Mouse (Mus musculus) adrenal gland, adult 8-10 months (tissue): ENCODE measurements around the gene Tmem245. TPM values are rescaled to one million over a fixed set of nuclear protein-coding genes. Genes with fewer than 3 reads are reported as not detected.

Source experiments
- DNase-seq: peaks from one replicate; pipeline ENCODE4 v3.0.0; 2022
- total RNA-seq, 4 experiments: library from RNA; stranded (reverse); gene quantifications; 2 replicates each; pipeline ENCODE4 v1.2.4; 2022

Gene Tmem245
- total RNA-seq, 4 experiments from 2014 or later: 55.1 to 69.7 (median 57.5) TPM

DNA sequence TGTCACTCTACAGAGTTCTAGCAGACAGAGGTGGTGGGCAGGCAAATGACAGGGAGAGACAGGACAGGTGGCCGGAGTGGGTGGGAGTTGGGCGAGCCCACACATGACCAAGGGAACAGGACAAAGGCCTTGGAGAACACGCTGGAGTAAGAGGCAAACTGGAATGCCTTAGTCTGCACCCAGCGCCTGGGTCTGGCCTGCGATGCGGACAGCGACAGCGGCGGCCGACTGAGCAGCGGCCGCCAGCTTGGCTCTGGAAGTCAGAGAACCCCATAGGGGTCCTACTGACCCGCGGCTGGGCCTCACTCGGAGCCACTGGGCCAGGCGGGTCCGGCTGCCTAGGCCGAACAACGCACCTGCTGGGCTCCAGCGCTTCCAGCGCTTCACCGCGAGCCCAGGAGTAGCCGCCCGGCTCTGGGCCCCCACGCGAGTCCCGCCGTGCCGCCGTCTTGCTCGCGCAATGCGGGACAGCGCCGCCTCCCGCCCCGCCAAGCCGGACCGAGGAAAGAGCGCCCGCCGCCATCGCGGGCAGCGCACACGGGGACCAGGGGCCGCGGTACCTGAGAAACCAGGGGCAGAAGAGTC is 82.7 kb downstream of the Tmem245 start:
- peak; percentile 28 for DNase-seq

DNA sequence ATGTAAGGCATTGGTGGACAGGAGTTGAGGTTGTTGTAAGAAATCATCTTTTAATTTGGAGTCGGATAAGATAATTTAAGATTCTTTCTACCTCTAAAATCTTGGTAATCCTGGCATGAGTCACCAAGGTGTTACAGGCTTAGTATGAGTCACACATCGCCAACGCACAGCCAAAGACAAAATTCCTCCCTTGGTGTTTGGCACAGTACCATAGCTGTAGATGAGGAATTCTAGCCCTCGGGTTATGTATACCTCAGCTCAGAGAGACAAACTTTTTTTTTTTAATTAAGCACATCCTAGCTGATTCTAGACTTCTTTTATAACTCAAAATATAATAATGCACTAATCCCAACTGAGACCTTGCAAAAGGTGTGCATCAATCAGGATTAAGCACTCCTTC is 83.2 kb downstream of the Tmem245 start:
- DNase-seq: no peak

DNA sequence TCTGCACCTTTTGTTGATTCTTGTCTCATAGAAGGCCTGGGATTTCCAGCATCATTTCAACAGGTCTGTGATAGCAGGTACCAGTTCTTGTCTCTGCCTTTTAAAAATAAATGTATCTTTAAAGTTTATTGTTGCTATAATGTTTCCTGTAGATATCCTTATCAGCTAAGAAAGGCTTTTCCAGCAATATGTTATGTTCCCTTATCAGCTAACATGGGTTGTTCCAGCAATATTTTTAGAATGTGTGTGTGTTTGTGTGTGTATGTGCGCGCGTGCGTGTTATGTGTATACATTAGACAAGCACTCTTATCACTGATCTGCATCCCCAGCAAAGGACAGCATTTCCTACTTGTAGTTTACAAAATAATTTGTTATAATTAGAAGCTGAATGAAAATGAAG is 85.7 kb downstream of the Tmem245 start:
- no peak for DNase-seq

DNA sequence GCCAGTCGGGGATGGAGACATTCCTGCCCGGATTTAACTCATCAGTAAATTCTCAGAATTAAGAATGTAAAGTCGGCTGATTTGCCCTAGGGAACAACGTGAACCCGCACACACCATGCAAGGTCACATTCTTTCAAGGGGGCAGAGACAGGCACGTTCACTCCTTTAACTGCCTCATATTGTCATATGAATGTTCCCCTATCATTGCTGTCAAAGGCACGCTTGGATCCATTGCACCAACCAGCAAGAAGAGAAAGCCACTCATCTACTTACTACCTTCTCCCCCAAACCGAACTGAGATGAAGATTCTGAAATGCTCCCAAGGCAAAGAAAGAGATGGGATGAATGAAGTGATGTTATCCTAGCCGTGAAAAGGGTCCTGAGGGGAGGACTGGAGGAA is 88.5 kb downstream of the Tmem245 start:
- DNase-seq: no peak

DNA sequence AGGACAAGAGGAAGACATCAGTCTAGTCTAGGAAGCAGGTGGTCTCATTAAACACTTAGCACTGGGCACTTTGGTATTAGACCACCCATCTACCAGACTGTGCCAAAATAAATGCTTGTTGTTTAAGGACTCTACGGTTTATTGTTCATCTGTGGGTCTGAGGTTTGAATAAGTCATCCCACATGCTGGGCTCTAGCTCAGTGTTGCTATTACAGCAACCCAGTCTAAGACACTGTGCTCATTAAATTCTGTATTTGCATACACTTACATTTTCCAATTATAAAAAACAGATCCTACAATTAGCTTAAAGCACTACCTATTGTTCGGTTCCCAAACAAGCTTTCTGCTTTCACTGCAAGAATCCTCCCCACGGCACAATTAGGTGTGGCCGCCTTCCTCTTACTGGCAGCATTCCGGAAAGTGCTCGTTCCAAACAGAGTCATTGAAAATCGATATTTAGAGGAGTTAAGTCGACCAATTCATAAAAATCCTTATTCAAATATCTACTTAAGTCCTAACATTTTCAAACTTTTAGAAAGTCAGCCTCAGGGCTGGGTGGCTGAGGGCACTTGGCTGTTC is 90.8 kb downstream of the Tmem245 start:
- no peak for DNase-seq

DNA sequence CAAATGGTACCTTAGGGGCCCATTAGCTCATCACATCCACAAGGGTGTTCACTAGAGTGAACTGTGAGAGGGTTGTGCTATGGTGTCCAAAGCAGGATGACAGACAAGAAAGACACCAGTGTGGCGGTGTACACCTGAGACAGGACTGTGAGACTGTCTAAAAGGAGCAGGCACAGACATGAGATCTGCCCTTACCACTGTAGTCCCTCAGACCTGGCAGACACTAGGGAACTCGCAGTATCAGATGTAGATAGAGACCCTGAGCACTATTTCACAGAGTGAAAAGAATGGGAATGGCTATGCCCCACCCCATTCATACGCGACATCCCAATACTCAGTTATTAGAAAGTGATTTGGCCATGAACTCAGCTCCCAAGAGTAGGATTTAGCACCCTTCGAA is 91.3 kb downstream of the Tmem245 start:
- no peak for DNase-seq

DNA sequence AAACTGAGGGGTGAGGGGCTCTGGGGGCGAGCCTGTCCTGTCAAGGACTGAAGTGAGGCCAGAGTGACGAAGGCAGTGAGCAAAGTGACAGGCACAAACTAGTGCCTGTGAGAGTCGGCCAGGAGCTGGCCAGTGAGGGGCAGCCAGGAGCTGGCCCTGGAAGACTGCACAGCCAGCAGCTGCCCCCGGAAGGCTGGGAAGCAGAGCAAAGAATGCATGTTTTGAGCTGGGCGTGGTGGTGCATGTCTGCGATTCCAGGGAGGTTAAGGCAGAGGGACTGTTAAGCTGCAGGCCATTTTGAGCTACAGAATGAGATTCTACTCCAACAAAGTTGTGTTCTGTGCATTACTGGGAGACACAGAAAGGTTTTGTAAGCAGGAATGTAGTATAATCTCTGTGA is 96.5 kb downstream of the Tmem245 start:
- DNase-seq: no peak

DNA sequence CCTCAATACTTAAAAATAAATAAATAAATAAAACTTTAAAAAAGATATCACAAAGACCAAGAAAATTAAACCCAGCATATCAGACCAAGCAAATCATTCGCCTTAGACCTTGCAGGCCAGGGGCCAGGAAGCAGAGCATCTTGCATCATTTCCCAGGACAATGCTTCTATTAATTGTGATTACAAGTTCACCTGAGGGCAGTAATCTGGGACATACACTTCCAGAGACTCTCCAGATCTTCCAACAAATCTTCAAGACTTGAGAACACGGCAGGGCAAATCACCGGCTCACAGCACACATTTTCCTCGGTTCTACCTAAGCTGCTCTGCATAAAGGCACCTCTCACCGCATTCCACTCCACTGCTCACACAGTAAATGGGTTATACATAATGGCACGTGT is 99.2 kb downstream of the Tmem245 start:
- no peak for DNase-seq

DNA sequence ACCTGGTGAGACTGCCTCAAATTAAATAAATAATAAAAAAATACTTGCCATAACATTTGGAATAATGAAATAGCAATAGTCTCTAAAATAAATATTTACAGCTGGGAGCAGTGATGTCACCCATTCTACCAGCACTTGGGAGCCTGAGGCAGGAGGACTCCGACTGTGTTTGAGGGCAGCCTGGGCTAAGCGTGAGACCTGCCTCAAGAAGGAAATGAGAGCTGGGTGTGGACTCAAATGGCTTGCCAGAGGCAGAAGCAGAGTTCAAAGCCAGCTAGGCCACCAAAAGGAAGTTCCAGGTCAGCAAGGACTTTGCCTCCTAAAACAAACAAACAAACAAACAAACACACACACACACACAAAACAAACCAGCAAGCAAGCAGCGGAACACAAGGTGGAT is 99.8 kb downstream of the Tmem245 start:
- no peak for DNase-seq

DNA sequence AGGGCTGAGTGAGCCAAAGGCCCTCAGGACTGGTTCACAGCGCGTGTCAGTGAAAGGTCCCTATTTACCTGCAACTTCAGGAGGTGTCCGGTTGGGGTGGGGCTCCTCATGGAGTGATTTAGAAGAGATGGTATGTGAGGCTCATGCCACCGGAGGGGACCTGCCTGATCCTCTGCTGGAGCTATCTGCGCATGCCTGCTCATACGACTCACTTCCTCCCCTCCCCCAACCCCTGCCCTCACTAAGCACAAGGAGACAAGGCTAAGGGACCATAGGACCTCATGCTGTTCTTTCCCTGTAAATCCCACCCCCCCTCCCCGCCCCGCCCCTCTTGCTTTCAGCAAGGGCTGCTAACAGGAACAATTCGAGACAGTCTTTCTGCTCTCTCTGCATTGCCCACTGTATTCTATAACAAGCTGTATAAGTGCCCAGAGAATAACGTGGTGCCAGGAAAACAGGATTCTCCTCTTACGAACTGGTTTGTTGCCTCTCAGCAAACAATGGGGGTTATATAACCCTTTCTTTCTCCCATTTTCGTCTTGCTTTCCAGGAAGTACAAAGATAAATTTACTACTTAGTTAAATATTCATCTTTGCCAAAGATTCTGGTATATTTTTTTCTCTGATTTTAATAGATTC is 101.2 kb downstream of the Tmem245 start:
- DNase-seq: no peak

DNA sequence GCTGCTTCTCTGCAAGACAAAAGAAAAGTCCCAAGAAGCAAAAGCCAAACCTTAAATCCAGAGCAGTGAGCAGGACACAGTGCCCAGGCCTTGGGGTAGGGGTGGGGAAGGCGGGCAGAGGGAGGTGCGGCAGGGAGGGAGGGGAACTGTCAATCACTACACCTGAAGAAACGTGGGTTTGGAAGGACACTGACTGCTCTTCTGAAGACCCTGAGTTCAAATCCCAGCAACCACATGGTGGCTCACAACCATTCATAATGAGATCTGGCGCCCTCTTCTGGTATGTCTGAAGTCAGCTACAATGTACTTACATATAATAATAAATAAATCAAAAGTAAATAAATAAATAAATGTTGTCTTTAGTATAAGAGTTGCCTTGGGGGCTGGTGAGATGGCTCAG is 102.3 kb downstream of the Tmem245 start:
- no peak for DNase-seq

DNA sequence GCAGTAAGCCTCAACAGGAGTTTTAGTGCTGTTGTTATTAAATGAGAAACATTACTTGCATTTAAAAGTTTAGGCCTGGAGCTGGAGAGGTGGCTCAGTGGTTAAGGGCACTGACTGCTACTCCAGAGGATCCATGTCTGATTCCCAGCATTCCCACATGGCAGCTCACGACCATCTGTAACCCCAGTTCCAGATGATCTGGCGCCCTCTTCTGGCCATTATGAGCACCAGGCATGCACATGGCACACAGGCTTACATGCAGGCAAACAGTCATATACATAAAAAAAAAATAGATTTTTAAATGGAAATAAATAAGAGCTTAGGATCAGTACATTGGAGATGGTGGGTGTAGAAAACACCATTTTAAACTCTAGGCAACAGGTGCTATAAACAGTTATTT is 103.3 kb downstream of the Tmem245 start:
- DNase-seq: no peak

DNA sequence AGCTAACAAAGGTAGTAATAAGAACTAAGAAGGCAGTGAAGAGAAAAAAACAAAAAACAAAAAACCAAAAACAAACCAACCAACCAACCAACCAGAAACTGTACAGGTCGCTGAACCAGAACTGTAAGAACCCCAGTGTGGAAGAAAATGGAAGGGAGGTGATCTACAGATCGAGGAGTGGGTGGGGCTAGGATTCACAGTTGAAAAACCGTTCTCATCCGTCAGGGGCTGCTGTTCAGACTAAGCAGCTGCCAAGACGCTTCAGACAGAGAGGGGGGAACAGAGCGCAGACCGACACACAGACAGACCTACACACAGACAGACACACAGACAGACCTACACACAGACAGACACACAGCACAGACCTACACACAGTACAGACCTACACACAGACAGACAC is 104.7 kb downstream of the Tmem245 start:
- no peak for DNase-seq

DNA sequence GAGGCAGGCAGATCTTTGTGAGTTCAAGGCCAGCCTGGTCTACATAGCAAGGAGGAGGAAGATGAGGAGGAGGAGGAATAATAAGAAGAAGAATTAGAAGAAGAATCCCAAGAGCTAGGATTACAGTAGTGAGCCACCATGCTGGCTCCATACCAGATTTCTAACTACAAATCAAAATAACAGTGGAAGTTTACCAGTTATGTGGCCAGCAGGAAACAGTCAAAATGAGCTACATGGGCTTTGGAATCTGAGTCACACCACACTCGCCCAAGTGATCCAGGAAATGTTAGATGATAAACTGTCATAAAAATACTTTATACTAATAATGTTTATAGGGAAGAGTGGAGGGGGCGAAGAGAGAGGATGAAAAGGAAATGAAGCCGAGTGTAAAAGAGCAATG is 106.9 kb downstream of the Tmem245 start:
- no peak for DNase-seq

DNA sequence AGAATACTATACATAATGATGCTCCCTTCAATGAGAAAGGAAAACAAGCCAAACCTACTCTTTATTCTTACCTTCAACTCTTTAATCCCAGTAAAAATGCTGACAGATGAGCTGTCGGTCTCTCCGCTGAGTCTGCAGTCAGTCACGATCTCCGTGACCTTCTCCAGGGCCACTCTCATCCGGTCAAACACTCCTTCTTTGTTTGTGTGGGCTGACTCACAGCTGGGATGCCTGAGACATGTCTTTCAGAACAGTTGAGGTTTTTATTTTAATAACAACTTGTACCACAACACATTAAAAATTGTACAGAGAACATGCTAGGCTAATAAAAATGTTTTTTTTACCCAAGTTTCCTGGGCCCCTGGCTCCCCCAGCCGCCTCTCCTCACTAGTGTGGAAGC is 109.6 kb downstream of the Tmem245 start:
- DNase-seq: peak; percentile 45

DNA sequence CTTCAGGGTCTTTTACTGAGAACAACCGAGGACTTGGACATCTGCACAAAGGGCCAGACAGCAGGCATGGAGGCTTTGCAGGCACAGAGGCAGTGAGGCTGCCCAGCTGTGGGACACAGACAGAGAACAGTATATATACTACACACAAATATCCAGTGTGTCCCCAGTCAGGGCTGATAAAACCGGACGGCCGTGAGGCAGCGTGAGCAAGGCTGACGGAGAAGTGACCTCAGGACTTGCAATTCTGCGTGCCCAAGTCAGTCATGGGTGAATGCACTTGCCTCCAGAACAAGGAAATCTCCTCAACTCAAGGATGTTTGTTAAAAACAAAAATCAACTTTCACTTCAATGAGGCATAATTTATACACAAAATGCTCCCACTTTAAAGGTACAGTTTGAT is 115.2 kb downstream of the Tmem245 start:
- DNase-seq: no peak

DNA sequence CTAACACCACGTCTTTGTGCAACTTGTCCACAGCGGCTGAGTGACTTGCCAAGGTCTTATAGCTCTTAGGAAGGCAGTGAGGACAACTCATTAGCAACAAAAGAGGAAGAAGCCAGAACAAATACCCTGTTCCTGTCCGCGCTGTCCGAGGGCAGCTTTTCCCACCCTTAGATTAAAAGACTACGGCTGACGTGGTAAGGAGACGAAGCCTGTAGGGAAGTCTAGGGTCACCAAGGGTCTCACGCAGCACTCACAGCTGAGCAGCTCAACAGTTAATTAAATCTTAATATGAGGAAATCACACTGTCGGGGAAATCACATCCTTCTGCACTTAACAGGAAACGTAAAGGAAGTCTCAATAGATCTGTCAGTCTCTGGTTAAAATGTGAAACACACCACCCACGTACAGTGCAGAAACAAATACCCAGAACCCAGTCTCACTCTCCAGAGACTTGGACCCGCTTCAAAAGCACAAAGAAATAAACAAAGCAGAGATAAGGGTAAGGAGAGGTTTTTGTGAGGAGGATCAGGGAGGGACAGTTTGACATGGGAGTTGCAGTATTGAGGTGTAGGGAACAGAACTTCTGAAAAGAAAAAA is 116.1 kb downstream of the Tmem245 start:
- DNase-seq: no peak

DNA sequence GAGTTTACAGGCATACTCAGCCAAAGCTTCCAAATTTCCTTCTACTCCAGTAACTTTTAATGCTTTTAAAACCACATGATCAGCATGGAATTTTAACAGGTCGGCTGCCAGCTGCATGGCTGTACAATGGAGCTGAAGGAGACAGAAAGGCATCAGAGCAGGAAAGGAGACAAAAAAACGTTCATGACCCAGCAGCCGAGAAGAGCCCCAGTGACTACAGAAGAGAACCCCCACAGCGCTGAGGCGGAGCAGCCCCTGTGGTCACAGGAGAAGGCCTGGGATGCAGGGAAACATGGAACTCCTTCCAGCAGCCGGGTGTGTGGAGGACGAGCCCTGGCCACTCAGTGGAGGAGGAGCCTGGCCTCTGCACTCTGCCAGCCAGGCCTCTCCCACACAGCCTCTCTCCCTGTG is 117.7 kb downstream of the Tmem245 start:
- no peak for DNase-seq

DNA sequence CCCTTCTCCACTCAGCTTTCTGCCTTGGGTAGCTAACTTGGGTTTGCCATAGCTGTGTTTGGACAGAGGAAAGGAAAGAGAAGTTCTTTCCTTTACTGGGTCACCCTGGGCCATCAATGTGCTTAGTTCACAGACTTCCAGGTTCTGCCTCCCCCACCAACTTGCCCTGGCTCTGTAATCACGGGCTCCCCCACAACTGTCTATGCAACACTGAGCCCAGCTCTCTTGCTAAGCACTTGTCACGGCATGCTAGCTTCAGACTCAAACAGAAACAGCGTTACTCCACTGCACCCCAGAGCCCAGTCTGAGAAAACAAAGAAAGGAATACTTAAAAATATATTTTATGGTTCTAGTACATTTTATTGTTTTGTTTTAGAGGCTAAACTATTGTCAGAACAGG is 118.3 kb downstream of the Tmem245 start:
- DNase-seq: no peak

DNA sequence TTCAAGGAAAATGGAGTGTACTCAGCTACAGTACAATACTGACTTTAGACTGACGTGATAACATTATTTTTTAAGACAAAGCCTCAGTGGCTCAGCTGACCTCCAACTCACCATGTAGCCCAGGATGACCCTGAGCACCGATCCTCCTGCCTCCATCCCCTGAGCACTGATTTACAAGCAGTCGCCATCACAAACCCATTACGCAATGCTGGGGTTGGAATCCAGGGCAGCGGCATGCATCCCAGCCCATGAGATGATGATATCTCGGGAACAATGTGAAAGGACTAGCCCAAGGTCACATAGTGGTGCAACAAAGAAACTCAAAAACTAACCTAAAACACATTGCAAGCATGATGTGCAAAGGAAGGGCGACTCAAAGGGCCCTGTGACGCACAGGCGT is 123.0 kb downstream of the Tmem245 start:
- peak; percentile 69 for DNase-seq

DNA sequence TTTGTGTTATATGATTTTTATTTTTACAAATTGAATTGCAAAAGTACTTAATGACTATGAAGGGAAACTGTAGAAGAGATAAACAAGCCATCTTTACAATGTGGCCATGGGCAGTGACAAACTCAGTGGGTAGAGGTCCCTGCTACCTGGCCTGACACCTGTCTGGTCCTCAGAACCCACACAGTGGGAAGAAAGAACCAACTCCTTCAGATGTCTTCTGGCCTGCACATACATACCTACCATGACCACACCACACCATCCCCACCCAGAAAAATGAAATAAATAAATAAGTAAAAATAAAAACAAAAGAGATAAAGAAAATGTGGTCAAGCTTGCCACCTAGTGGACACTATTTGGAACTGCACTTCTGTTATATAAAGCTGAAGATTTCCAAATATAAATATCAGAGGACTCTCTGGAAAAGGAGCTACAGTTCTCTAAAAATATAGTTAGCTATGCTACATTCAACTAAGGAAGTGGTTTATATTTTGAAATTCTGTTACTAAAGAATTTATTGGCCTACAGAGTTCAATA is 127.2 kb downstream of the Tmem245 start:
- DNase-seq: no peak
